Mouse (Mus musculus): ENCODE results near the gene Nxph4.

DNA sequence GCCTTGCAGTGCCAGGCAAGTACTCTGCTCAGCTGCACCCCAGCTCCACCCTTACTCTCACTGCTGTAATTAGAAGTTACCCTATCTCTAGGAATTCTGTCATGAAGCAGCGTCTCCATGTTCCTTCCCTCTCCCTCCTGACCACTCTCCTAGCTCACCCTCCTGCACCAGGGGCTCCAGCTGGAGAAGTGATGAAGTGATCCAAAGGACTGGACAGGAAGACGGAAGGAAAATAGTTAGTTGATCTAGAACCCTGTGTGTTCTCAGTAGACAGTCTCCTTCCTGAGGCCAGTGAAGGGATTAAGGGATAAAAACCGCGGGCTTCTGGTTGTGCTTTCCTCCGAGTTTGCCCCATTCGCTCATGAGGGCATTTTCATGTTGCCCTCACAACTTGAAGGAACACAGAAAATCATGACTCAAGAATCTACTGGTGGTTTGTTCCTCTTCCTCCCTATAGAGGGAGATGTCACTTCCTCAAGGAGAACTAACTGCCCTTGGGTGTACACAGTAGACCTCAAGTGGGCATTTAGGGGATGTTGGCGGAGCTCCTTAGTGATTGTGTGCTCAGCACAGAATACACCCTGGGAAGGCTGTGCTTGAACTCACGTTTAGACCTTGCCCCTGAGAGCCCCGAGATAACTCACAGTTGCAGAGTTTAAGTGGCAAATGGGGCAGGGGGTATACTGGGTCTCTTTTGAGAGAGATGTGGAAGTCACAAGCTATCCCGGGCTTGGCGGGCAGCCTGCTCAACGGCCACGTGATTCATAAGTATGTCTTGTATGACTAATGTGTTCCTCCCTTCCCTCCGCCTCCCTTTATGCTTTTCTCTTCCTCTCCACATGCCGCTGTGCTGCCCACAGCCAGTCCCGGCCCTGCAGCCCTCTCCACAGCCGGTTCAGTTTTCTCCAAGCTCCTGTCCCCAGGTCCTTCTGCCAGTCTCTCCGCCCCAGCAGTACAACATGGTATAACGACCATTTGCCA, 53.2 kb downstream of the Nxph4 start:
- peak; percentile 41 for TF ChIP-seq CTCF (IDR thresholded peaks at IDR 0.05; ENCODE audit: low read depth)
- TF ChIP-seq EP300 (IDR thresholded peaks at IDR 0.05; ENCODE audit: low read depth) = no peak
